Mouse (Mus musculus): ENCODE data around the gene Tbx4. TPM values are rescaled to one million over a fixed set of nuclear protein-coding genes. Genes with fewer than 3 reads are reported as not detected.

Gene Tbx4
- total and polyA plus RNA-seq, 3 experiments = 0.55 TPM; not detected in 2

- no peak for DNase-seq
- H3K9ac ChIP-seq (ENCODE audit: low read depth, low read length) = no peak overlapping the region
These were observed 32.2 kb downstream of the Tbx4 start for GRCm38 (mm10) chr11:85918388-85918940.

GRCm38 (mm10) chr11:85925294-85925743, 39.1 kb downstream of the Tbx4 start:
- TF ChIP-seq CTCF (IDR thresholded peaks at IDR 0.05) (no peak), POLR2A (IDR thresholded peaks at IDR 0.05; ENCODE audit: insufficient read depth, low read depth, low read length) (no peak), EP300 (IDR thresholded peaks at IDR 0.05; ENCODE audit: insufficient read depth, low read depth, low read length) (no peak)
- Histone ChIP-seq H3K27ac (no peak overlapping the region), H3K4me3 (peak overlapping the region; percentile 30), H3K9ac (ENCODE audit: low read depth, low read length) (peak overlapping the region; percentile 36; the same call in 1 of the 2 replicates), H3K79me2 (replicated peaks; ENCODE audit: control insufficient read depth, insufficient read depth, low read length) (no peaks in the 10 kb centered on the region), H3K27me3 (ENCODE audit: control insufficient read depth, insufficient read depth, low read length) (0 out of 2 replicates have a peak, but pooled peaks cover 2% of the 10 kb centered on the region), H3K4me1 (ENCODE audit: control insufficient read depth, insufficient read depth, low read length) (peaks cover 1% of the 10 kb centered on the region), H3K36me3 (ENCODE audit: control insufficient read depth, insufficient read depth, low read length) (no peaks in the 10 kb centered on the region)
- intact Hi-C loops (cut with DNase I) = no loop called here
- 7% methylated on average over 19 of the region's 19 CpGs for WGBS
- DNase-seq = peak; percentile 40 to 52

More at GRCm38 (mm10) chr11:85918388-85918940, 32.2 kb downstream of the Tbx4 start:
- no peaks in the 10 kb centered on the region for H3K27me3 ChIP-seq (ENCODE audit: control insufficient read depth, insufficient read depth, low read length)
- H3K27ac ChIP-seq = no peak overlapping the region
- no peaks in the 10 kb centered on the region for H3K79me2 ChIP-seq (replicated peaks; ENCODE audit: control insufficient read depth, insufficient read depth, low read length)
- no peak overlapping the region for H3K4me3 ChIP-seq
- no peaks in the 10 kb centered on the region for H3K4me1 ChIP-seq (ENCODE audit: control insufficient read depth, insufficient read depth, low read length)
- H3K36me3 ChIP-seq (ENCODE audit: control insufficient read depth, insufficient read depth, low read length) = no peaks in the 10 kb centered on the region
- 54% methylated on average over 10 of the region's 10 CpGs for WGBS
- intact Hi-C loops (cut with DNase I) = no loop called here
- TF ChIP-seq POLR2A (IDR thresholded peaks at IDR 0.05; ENCODE audit: insufficient read depth, low read depth, low read length) (no peak), CTCF (IDR thresholded peaks at IDR 0.05) (no peak), EP300 (IDR thresholded peaks at IDR 0.05; ENCODE audit: insufficient read depth, low read depth, low read length) (no peak)

GRCm38 (mm10) chr11:85926287-85926764, 40.1 kb downstream of the Tbx4 start:
- no peak overlapping the region for H3K9ac ChIP-seq (ENCODE audit: low read depth, low read length)
- DNase-seq = no peak
- H3K27me3 ChIP-seq (ENCODE audit: control insufficient read depth, insufficient read depth, low read length) = 0 out of 2 replicates have a peak, but pooled peaks cover 2% of the 10 kb centered on the region
- H3K27ac ChIP-seq = no peak overlapping the region
- H3K4me3 ChIP-seq = no peak overlapping the region
- H3K79me2 ChIP-seq (replicated peaks; ENCODE audit: control insufficient read depth, insufficient read depth, low read length) = no peaks in the 10 kb centered on the region
- H3K36me3 ChIP-seq (ENCODE audit: control insufficient read depth, insufficient read depth, low read length) = no peaks in the 10 kb centered on the region
- WGBS = 27% methylated on average over 16 of the region's 16 CpGs
- H3K4me1 ChIP-seq (ENCODE audit: control insufficient read depth, insufficient read depth, low read length) = peaks cover 1% of the 10 kb centered on the region
- intact Hi-C loops (cut with DNase I) = no loop called here
- TF ChIP-seq EP300 (IDR thresholded peaks at IDR 0.05; ENCODE audit: insufficient read depth, low read depth, low read length) = no peak
- no peak for TF ChIP-seq CTCF (IDR thresholded peaks at IDR 0.05)
- TF ChIP-seq POLR2A (IDR thresholded peaks at IDR 0.05; ENCODE audit: insufficient read depth, low read depth, low read length) = no peak

GRCm38 (mm10) chr11:85928106-85928505, 41.9 kb downstream of the Tbx4 start:
- no peak for DNase-seq
- WGBS = 66% methylated on average over 4 of the region's 4 CpGs
- H3K4me3 ChIP-seq = no peak overlapping the region
- H3K27me3 ChIP-seq (ENCODE audit: control insufficient read depth, insufficient read depth, low read length) = 0 out of 2 replicates have a peak, but pooled peaks cover 2% of the 10 kb centered on the region
- H3K27ac ChIP-seq = no peak overlapping the region
- TF ChIP-seq POLR2A (IDR thresholded peaks at IDR 0.05; ENCODE audit: insufficient read depth, low read depth, low read length) = no peak
- intact Hi-C loops (cut with DNase I) = no loop called here
- no peak overlapping the region for H3K9ac ChIP-seq (ENCODE audit: low read depth, low read length)
- H3K4me1 ChIP-seq (ENCODE audit: control insufficient read depth, insufficient read depth, low read length) = peaks cover 1% of the 10 kb centered on the region
- H3K79me2 ChIP-seq (replicated peaks; ENCODE audit: control insufficient read depth, insufficient read depth, low read length) = no peaks in the 10 kb centered on the region
- H3K36me3 ChIP-seq (ENCODE audit: control insufficient read depth, insufficient read depth, low read length) = no peaks in the 10 kb centered on the region

DNA sequence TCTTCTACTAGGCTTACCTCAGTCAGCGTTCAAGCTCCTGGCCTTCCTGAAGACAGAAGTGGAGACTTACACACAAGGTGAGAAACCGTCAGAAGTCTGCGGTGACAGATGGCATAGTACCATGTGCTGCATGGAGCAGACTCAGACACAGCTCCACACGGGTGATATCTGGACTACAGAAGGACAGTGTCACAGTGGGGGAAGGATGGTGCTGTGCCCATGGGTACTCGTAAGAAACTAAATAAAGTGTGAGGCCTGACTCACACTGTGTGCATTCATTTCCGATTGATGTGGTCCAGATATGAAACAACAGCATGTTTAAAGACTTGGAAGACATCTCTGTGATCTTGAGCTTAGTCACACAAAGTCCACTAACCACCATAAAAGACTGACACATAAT, 43.4 kb downstream of the Tbx4 start:
- Histone ChIP-seq H3K36me3 (ENCODE audit: control insufficient read depth, insufficient read depth, low read length) (no peaks in the 10 kb centered on the region), H3K4me3 (no peak overlapping the region), H3K79me2 (replicated peaks; ENCODE audit: control insufficient read depth, insufficient read depth, low read length) (no peaks in the 10 kb centered on the region), H3K9ac (ENCODE audit: low read depth, low read length) (no peak overlapping the region), H3K27me3 (ENCODE audit: control insufficient read depth, insufficient read depth, low read length) (no peaks in the 10 kb centered on the region), H3K27ac (no peak overlapping the region), H3K4me1 (ENCODE audit: control insufficient read depth, insufficient read depth, low read length) (peaks cover 1% of the 10 kb centered on the region)
- intact Hi-C loops (cut with DNase I) = no loop called here
- no peak for DNase-seq
- whole genome bisulfite sequencing = 84% methylated on average over 6 of the region's 6 CpGs
- TF ChIP-seq CTCF (IDR thresholded peaks at IDR 0.05) (no peak), POLR2A (IDR thresholded peaks at IDR 0.05; ENCODE audit: insufficient read depth, low read depth, low read length) (no peak), EP300 (IDR thresholded peaks at IDR 0.05; ENCODE audit: insufficient read depth, low read depth, low read length) (no peak)

DNA sequence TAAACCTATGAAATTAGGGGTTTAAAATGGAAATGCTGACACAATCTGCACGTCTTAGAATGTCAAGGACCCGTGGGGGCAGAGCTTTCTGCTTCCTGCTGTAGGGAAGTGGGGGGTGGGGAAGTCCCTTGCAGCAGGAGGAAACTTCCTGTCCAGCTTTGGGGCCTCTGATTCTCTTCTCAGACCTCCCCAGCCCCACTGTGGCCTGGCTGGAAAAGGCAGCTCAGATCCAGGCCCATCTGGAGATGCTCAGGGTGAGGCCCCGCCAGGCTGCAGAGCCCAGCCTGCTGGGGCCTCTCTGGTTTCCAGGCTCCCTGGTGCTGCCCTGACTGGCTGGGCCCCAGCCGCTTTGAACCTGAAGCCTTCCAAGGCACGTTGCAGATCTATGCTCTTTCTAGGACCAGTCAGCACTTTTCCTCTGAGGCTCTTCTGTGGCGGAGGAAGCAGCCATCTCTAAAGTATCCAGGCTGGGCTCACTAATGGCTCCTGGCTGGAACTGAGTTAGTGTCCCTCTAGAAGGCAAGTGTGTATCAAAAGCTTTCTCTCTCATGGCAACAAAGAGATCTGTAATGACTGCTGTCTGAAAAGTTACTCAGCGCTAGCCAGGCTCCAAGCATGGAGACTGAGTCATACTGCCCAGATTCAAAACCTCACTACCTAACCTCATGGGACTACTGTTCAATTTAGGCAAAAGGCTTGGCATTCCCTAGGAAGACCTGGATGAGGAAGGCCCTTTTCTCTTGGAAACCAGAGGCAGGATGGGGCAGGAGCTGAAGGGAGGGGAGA, 55.8 kb downstream of the Tbx4 start:
- no peaks in the 10 kb centered on the region for H3K36me3 ChIP-seq (ENCODE audit: control insufficient read depth, insufficient read depth, low read length)
- no peak overlapping the region for H3K9ac ChIP-seq (ENCODE audit: low read depth, low read length)
- no peak overlapping the region for H3K27ac ChIP-seq
- intact Hi-C loops (cut with DNase I) = no loop called here
- DNase-seq = no peak
- no peaks in the 10 kb centered on the region for H3K79me2 ChIP-seq (replicated peaks; ENCODE audit: control insufficient read depth, insufficient read depth, low read length)
- no peak overlapping the region for H3K4me3 ChIP-seq
- TF ChIP-seq CTCF (IDR thresholded peaks at IDR 0.05) (no peak), EP300 (IDR thresholded peaks at IDR 0.05; ENCODE audit: insufficient read depth, low read depth, low read length) (no peak), POLR2A (IDR thresholded peaks at IDR 0.05; ENCODE audit: insufficient read depth, low read depth, low read length) (no peak)
- H3K4me1 ChIP-seq (ENCODE audit: control insufficient read depth, insufficient read depth, low read length) = no peaks in the 10 kb centered on the region
- WGBS = 40% methylated on average over 7 of the region's 7 CpGs
- no peaks in the 10 kb centered on the region; the same call in 1 of the 2 replicates for H3K27me3 ChIP-seq (ENCODE audit: control insufficient read depth, insufficient read depth, low read length)

Data from heart, adult 2 months (tissue).